Mouse (Mus musculus) bone marrow macrophage, adult 2 months (primary cell): ENCODE measurements around the gene Tacc2.

ENCODE experiments used
- CTCF ChIP-seq: IDR thresholded peaks from 2 replicates; pipeline ENCODE4 v1.5.1; 2012; ENCODE audit warnings: low read depth, mild to moderate bottlenecking, low read length, moderate library complexity
- POLR2A ChIP-seq: IDR thresholded peaks from 2 replicates; pipeline ENCODE4 v1.6.1; 2012; ENCODE audit warnings: mild to moderate bottlenecking, low read depth, low read length, borderline replicate concordance

DNA sequence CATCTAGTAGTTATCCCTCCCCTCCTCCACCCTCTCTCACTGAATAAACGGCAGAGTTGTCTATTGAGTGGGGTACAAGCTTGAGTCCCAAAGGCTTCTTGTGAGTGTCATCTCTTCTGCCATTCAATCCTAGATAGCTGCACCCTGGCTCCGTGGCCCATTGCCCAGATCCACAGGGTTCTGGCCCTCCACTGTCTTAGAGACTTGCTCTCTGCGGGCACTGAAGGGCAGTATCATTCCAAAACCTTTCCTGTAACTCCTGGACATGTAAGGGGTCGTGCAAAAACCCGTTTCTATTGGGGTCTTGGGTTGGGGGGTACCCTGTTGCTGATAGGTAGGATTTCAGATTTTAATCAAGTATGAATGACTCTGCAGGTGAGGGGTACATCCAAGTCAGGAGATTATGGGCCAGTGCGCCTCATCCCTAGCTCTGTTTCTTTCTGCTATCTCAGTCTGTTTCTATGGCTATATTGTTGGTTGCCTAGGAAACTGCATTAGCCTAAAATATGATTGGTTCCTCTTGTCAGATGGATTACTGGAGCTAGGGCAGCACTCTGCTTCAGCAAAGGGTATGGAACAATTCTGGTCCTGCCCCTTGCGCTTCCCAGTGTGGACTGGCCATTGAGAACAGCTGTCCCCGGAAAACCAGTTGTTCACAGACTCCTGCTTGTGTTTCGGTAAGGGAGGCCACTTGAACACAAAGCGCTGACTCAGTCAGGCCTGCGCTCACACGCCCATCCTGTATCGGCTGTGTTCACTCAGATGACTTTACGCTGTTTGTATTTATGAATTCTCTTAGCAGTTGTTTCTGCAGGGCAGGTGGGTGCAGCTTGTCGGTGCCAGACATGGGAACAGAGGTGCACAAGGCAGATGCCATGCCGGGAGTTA is 119.4 kb downstream of the Tacc2 start:
- TF ChIP-seq POLR2A (no peak), CTCF (no peak)
